Mouse (Mus musculus): ENCODE measurements around the gene Cacna1e. TPM values are rescaled to one million over a fixed set of nuclear protein-coding genes. Genes with fewer than 3 reads are reported as not detected.

Cacna1e gene
- polyA plus RNA-seq, 1 experiment from 2014 or later: 7.8 TPM

DNA sequence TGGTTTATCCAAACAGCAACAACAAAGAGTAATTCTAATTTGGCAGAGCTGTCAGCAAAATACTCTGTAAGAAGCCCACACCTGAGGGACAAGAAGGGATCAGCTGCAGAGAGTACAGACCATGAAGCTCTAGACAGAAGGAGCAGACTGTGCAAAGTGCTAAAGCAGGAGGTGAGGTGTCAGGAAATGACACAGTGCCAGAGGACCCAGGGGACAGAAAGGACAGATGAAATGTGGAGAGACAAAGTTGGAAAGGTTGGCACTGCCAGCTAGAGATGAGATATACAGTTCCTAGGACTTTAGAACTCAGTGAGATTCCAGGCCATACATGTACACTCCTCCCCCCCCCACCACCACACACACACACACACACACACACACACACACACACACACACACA, 113.2 kb downstream of the Cacna1e start:
- H3K4me3 ChIP-seq: no peak overlapping the region
- no peak for ATAC-seq (ENCODE audit: low FRiP score)
- no peak overlapping the region for H3K4me2 ChIP-seq
- H3K9me3 ChIP-seq: no peaks in the 10 kb centered on the region
- no peaks in the 10 kb centered on the region for H3K27me3 ChIP-seq
- no peaks in the 10 kb centered on the region for H3K36me3 ChIP-seq
- no peak overlapping the region for H3K9ac ChIP-seq
- H3K27ac ChIP-seq: no peak overlapping the region
- no peaks in the 10 kb centered on the region for H3K4me1 ChIP-seq (replicated peaks)

GRCm38 (mm10) chr1:154770542-154770941, 113.8 kb downstream of the Cacna1e start:
- Histone ChIP-seq H3K9ac (no peak overlapping the region), H3K4me2 (no peak overlapping the region), H3K36me3 (no peaks in the 10 kb centered on the region), H3K4me1 (replicated peaks) (no peaks in the 10 kb centered on the region), H3K27me3 (no peaks in the 10 kb centered on the region), H3K4me3 (no peak overlapping the region), H3K9me3 (no peaks in the 10 kb centered on the region), H3K27ac (no peak overlapping the region)
- WGBS: 48% methylated on average over 3 of the region's 3 CpGs
- no peak for ATAC-seq (ENCODE audit: low FRiP score)

DNA sequence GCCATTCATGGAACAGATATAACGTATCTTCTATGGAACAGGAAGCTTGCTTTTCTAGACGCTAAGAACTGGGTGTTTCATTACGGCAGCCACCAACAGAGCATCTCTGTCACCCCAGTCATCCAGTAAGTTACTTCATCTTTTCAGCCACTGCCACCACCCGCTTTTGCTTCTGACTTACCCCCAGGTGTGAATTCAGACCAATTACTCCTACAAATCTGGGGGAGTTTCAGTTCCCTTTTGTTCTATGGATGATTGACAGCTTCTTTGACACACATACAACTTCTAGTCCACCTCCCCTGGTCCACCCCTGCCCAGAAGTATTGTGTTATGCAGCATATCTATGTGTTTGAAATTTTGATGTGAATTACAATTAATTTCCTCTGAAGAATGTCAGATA, 121.2 kb downstream of the Cacna1e start:
- H3K9ac ChIP-seq: no peak overlapping the region
- H3K9me3 ChIP-seq: no peaks in the 10 kb centered on the region
- ATAC-seq (ENCODE audit: low FRiP score): no peak
- H3K36me3 ChIP-seq: no peaks in the 10 kb centered on the region
- H3K4me1 ChIP-seq (replicated peaks): no peaks in the 10 kb centered on the region
- H3K4me2 ChIP-seq: no peak overlapping the region
- H3K4me3 ChIP-seq: no peak overlapping the region
- no peak overlapping the region for H3K27ac ChIP-seq
- H3K27me3 ChIP-seq: no peaks in the 10 kb centered on the region
- 66% methylated on average over 4 of the region's 4 CpGs for whole genome bisulfite sequencing

DNA sequence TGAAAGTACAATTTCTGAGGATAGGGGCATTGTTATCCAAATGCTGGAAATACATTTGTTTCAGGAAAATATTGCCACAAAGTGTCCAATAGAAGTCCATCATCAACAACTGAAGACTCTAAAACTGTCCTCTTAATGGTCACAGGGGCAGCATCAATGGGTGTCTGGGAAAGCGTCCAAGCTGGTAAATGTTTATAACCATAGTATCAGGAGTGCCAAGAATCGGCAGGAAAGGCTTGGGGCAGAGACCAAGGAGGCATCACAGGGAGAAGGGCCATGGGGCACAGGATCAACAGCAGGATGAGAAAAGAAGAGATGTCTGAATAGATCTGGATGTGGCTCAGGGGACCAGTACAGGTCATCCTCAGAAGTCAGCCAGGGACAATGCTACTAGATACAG, 132.2 kb downstream of the Cacna1e start:
- no peak for ATAC-seq (ENCODE audit: low FRiP score)
- 85% methylated on average over 2 of the region's 2 CpGs for WGBS

DNA sequence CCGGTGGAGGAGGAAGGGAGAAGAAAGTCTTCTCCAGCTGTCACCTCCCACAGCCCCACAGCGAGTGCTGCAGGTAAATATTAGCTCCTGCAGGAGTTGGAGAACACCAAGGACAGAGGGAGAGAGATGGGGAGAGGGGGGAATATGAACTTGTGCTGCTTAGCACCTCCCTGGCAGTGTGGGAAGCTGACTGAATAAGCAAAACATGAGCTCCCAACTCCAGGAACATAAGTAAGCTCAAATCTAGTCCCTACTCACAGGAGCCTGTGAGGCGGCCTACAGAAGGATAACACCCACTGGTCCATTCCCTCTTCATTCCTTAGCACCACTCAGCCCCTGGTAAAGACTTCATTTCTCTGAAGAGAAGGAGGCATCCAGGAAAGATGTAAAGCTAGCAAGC, 135.8 kb downstream of the Cacna1e start:
- 84% methylated on average over 3 of the region's 3 CpGs for WGBS
- Histone ChIP-seq H3K4me1 (replicated peaks) (no peaks in the 10 kb centered on the region), H3K36me3 (no peaks in the 10 kb centered on the region), H3K27me3 (no peaks in the 10 kb centered on the region), H3K27ac (no peak overlapping the region), H3K4me2 (no peak overlapping the region), H3K9ac (no peak overlapping the region), H3K4me3 (no peak overlapping the region), H3K9me3 (no peaks in the 10 kb centered on the region)
- ATAC-seq (ENCODE audit: low FRiP score): no peak

More for the DNA sequence above, 132.2 kb downstream of the Cacna1e start:
- no peak overlapping the region for H3K4me3 ChIP-seq
- H3K4me2 ChIP-seq: no peak overlapping the region
- H3K27me3 ChIP-seq: no peaks in the 10 kb centered on the region
- H3K9ac ChIP-seq: no peak overlapping the region
- H3K4me1 ChIP-seq (replicated peaks): no peaks in the 10 kb centered on the region
- H3K27ac ChIP-seq: no peak overlapping the region
- H3K36me3 ChIP-seq: no peaks in the 10 kb centered on the region
- no peaks in the 10 kb centered on the region for H3K9me3 ChIP-seq

DNA sequence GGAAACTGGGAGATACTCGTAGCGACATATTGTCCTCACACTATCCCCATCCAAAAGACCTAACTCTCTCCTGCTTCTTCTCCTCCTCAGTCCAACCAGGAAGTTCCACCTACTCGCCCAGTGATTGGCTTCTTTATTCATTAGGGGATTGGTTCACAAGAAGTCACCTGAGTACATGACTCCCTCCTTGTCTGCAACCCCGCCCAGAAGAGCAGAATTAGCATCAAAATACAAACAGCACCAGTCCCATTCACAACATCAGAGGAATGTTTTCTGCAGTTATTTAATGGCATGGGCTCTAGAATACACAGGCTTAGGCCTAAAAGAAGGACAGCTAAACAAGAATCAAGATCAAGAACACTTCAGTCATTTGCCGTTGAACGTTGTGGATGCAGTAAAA, 139.1 kb downstream of the Cacna1e start:
- WGBS: 92% methylated on average over 6 of the region's 6 CpGs
- Histone ChIP-seq H3K36me3 (no peaks in the 10 kb centered on the region), H3K4me1 (replicated peaks) (no peaks in the 10 kb centered on the region), H3K27me3 (no peaks in the 10 kb centered on the region), H3K4me2 (no peak overlapping the region), H3K9ac (no peak overlapping the region), H3K27ac (no peak overlapping the region), H3K4me3 (no peak overlapping the region), H3K9me3 (no peaks in the 10 kb centered on the region)
- no peak for ATAC-seq (ENCODE audit: low FRiP score)

DNA sequence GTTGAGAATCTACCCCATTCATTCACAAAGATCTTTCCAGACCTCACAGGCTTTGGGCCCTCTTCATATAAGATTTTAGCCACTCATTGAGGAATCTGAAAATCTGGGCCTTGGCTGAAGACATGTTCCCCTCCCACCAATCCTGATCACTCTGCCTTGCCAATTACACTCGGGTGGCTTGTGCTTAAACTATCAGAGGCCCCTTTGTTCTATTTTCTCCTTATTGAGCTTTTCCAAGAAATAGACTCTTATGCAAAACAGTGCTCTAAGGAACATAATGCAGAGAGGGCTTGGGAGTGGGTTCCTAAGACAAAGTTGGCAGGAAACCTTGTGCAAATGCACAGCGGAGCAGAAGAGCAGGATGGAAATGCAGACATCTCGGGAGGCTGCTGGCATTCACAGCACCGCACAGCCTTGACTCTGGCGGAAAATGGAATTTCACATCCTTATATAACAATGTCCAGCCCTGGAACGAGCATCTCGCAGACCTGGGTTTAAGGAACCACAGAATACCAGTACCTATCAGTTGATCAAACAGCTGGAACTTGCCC, 153.8 kb downstream of the Cacna1e start:
- H3K9me3 ChIP-seq: no peaks in the 10 kb centered on the region
- H3K36me3 ChIP-seq: no peaks in the 10 kb centered on the region
- no peak overlapping the region for H3K4me3 ChIP-seq
- H3K9ac ChIP-seq: no peak overlapping the region
- peaks cover 14% of the 10 kb centered on the region for H3K4me1 ChIP-seq (replicated peaks)
- no peak overlapping the region for H3K4me2 ChIP-seq
- peaks cover 32% of the 10 kb centered on the region for H3K27me3 ChIP-seq
- WGBS: 71% methylated on average over 7 of the region's 7 CpGs
- no peak overlapping the region for H3K27ac ChIP-seq
- ATAC-seq (ENCODE audit: low FRiP score): no peak

DNA sequence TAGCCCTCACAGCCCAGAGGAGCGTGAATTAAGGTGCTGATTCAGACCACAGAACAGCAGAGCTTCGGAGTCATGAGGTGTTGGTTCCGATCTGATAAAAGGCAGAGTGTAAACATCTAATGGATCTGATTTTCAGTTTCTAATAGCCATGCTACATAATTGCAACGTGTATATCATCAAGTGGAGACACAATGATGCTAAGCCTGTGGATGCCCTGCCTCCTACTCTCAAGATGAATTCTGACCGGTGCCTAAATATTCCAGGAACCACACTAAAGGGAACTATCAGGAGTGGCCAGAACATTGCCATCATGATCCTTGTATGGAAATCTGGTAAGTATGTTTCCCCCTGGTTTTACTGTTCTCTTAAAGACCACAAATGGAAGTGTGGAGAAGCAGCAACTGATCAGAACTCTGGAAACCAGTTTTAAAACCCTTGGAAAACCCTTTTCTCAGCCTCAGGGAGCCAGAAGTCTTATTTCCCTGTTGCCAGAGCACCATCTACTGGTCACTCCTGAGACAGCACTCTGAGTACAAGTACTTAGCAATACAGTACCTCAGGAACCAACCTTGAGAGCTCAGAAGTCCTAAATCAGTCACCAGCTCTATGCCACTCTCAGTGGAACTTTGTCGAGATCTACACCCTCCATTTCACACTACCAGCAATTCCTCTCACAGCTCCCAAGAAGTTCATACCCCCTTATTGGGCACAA, 154.9 kb downstream of the Cacna1e start:
- Histone ChIP-seq H3K27me3 (peaks cover 42% of the 10 kb centered on the region), H3K4me3 (no peak overlapping the region), H3K4me2 (no peak overlapping the region), H3K36me3 (no peaks in the 10 kb centered on the region), H3K27ac (no peak overlapping the region), H3K9ac (no peak overlapping the region), H3K4me1 (replicated peaks) (peaks cover 24% of the 10 kb centered on the region), H3K9me3 (no peaks in the 10 kb centered on the region)
- ATAC-seq (ENCODE audit: low FRiP score): no peak
- WGBS: 62% methylated on average over 6 of the region's 6 CpGs

DNA sequence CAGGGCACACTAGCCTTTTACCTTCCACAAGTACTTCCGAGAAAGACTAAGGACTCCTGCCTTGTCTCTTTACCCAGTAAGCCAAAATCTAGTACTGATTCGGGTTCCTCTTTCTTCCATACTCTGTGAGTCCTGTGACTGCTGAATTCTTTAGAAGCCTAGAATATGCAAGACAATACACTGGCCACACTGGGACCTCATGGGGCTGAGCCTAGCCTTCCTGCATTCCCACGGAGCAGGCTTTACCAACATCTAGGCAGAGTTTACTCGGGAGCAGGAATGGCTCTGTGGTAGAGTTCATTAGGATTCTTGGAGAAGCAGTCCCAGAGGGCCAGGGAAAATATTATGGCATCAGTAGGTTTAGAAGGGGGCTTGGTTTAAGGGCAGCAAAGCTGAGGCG, 155.6 kb downstream of the Cacna1e start:
- no peaks in the 10 kb centered on the region for H3K9me3 ChIP-seq
- no peak overlapping the region for H3K27ac ChIP-seq
- peaks cover 46% of the 10 kb centered on the region for H3K27me3 ChIP-seq
- no peak overlapping the region for H3K9ac ChIP-seq
- H3K4me2 ChIP-seq: no peak overlapping the region
- H3K4me1 ChIP-seq (replicated peaks): peaks cover 32% of the 10 kb centered on the region
- ATAC-seq (ENCODE audit: low FRiP score): no peak
- H3K4me3 ChIP-seq: no peak overlapping the region
- H3K36me3 ChIP-seq: no peaks in the 10 kb centered on the region
- 34% methylated on average over 5 of the region's 5 CpGs for WGBS

- no peaks in the 10 kb centered on the region for H3K9me3 ChIP-seq
- no peak overlapping the region for H3K9ac ChIP-seq
- no peak overlapping the region for H3K4me3 ChIP-seq
- H3K27ac ChIP-seq: no peak overlapping the region
- H3K27me3 ChIP-seq: peaks cover 46% of the 10 kb centered on the region
- no peaks in the 10 kb centered on the region for H3K36me3 ChIP-seq
- no peak overlapping the region for H3K4me2 ChIP-seq
- H3K4me1 ChIP-seq (replicated peaks): peaks cover 42% of the 10 kb centered on the region
- ATAC-seq (ENCODE audit: low FRiP score): no peak
- 88% methylated on average over 8 of the region's 8 CpGs for WGBS
These were observed 156.6 kb downstream of the Cacna1e start for GRCm38 (mm10) chr1:154727696-154728095.

- peak overlapping the region; percentile 56 for H3K4me3 ChIP-seq
- peaks cover 42% of the 10 kb centered on the region for H3K4me1 ChIP-seq (replicated peaks)
- H3K9me3 ChIP-seq: no peaks in the 10 kb centered on the region
- peak; percentile 71 for ATAC-seq (ENCODE audit: low FRiP score)
- no peaks in the 10 kb centered on the region for H3K36me3 ChIP-seq
- 1% methylated on average over 45 of the region's 45 CpGs for WGBS
- peak overlapping the region; percentile 76 for H3K9ac ChIP-seq
- peak overlapping the region; percentile 73 for H3K27ac ChIP-seq
- H3K27me3 ChIP-seq: peaks cover 46% of the 10 kb centered on the region
- peak overlapping the region; percentile 85 for H3K4me2 ChIP-seq
These were observed 157.7 kb downstream of the Cacna1e start for GRCm38 (mm10) chr1:154726361-154727161.

- ATAC-seq (ENCODE audit: low FRiP score): 0 out of 2 replicates have a peak, but pooled peaks have one; percentile 29
- Histone ChIP-seq H3K9ac (peak overlapping the region; percentile 76), H3K9me3 (no peaks in the 10 kb centered on the region), H3K27me3 (peaks cover 41% of the 10 kb centered on the region), H3K4me3 (peak overlapping the region; percentile 56), H3K4me2 (peak overlapping the region; percentile 85), H3K27ac (peak overlapping the region; percentile 48; the same call in 1 of the 2 replicates), H3K4me1 (replicated peaks) (peaks cover 42% of the 10 kb centered on the region), H3K36me3 (no peaks in the 10 kb centered on the region)
- WGBS: 19% methylated on average over 35 of the region's 35 CpGs
These were observed 158.7 kb downstream of the Cacna1e start for GRCm38 (mm10) chr1:154725356-154726320.
